Mouse (Mus musculus) liver, adult 2 months (tissue): Measurements from ENCODE around the gene Galntl5.
A peak's percentile ranks its signal among the peaks of the same experiment; 100 is the strongest.

Experiments used
- CTCF ChIP-seq: fragments of 200-500 bp; IDR thresholded peaks from 2 replicates; pipeline ENCODE4 v1.5.1; 2011; ENCODE audit warnings: low read depth, low read length, control low read depth
- POLR2A ChIP-seq: fragments of 200-500 bp; IDR thresholded peaks from 2 replicates; pipeline ENCODE4 v1.6.1; 2011; ENCODE audit warnings: low read length, control low read depth; ENCODE audit not compliant: insufficient read depth; ENCODE audit errors: extremely low read depth

GRCm38 (mm10) chr5:25179284-25179683 lies 2.0 kb upstream of the Galntl5 start:
- TF ChIP-seq CTCF, result peak; percentile 53
- TF ChIP-seq POLR2A, result no peak
